Mouse (Mus musculus) CH12F3 (cell line): ENCODE measurements around the gene Pdia4.
"Not testable (repeated sequence)": the region's sequence is repeated elsewhere in the genome, so short reads cannot be mapped to it uniquely, and the experiment has no call there.

Source experiments
- in situ Hi-C: fragments of 300-500 bp; cut with MboI; formaldehyde crosslinking; loops from 2 replicates; pipeline ENCODE4 v1.14.3; 2020; ENCODE audit warnings: low sequenced_read_pairs

Pdia4 gene

DNA sequence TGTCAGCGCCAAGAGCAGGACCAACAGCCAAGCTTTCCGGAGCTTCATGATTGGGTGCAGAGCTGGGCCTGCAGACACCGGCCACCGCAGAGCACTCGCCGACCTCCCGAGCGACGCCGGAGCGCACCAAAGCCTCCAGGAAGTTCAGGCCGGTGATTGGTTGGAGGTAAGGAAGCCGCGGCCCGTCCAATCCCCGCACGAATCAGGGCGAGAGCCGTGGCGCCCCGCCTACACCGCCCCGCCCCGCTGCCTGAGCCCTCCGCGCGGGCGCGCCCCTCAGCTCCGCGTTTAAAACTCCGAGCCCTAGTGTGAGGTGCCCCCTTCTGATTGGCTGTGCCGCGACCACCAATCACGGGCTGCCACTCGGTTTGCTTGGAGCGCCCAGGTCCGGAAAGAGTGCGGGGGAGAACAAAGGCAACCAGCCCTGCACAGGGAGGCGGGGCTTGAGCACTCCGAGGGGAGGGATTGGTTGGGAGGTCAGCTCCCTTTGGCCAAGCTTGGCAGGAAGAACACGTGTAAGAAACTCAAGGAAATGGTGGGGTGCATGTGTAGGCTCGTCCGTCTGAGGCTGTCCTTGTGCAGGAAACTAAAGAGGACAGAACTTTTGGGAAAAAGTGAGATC, at the start of gene Pdia4:
TSS of gene Pdia4 (minus strand) at position 174 of the 622 bp plus-strand sequence.
- in situ Hi-C loops, result no loop called here

DNA sequence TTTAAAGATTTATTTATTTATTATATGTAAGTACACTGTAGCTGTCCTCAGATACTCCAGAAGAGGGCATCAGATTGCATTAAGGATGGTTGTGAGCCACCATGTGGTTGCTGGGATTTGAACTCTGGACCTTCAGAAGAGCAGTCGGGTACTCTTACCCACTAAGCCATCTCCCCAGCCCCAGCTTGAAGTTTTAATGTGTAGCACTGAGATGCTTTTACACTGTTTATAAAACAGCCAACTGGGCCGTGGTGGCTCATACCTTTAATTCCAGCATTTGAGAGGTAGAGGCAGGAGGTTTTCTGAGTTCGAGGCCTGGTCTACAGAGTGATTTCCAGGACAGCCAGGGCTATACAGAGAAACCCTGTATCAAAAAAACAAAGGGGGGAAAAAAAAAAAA, 44.5 kb upstream of the Pdia4 start:
- in situ Hi-C loops, result not testable (repeated sequence)

DNA sequence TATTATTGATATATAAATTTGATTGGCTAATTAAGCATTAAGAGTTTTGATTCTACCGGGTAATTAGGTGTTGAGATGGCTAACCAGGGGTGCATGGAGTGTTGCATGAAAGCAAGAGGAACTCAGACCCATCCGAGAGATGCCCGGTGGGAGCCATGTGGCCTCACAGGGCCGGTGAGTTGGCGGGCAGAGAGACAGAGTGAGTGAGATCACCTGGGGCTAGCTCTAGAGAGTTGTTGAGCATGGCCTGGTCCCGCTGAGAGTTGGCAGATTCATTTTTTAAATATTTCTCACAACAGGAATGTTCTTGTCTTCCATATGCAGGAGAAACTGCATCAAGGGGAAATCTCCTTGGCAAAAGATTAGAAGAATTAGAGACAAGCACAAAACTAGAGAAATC, 44.0 kb upstream of the Pdia4 start:
- in situ Hi-C loops, result no loop called here

DNA sequence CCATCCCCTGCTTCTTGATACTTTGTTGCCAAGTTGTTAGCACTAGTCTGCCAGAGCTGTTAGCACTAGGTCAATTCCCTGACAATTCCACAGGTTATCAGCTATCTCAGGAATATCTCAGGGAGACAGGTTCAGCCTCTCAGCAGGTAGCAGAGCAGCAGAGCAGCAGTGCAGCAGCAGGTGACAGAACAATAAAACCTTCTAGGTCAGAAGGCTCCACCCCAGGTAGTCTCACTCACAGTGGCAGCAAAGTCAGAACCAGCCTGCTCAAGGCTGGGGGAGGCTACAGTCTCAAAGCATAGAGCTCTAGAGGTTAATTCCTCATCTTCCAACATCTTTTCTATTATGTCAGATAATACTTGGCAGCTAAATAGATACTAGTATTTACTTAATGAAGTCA, 32.5 kb upstream of the Pdia4 start:
- in situ Hi-C loops, result no loop called here

DNA sequence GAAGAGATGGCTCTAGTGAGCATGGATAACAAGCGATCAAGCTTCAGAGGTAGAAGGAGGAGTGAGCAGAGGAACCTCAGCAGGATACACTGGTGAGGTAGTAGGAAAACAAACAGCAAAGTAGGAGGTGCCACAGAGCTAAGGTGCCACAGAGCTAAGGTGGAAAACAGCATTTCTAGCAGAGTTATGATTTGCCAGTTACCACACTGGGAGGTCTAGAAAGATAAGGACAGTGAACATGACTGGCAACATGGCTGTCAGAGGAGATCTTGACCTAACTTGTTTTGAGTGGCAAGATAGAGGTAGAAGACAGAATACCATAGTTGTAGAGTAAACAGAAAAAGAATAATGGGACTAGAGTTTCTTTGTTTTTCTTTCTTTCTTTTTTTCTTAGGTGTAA, 29.1 kb upstream of the Pdia4 start:
- in situ Hi-C loops, result no loop called here

DNA sequence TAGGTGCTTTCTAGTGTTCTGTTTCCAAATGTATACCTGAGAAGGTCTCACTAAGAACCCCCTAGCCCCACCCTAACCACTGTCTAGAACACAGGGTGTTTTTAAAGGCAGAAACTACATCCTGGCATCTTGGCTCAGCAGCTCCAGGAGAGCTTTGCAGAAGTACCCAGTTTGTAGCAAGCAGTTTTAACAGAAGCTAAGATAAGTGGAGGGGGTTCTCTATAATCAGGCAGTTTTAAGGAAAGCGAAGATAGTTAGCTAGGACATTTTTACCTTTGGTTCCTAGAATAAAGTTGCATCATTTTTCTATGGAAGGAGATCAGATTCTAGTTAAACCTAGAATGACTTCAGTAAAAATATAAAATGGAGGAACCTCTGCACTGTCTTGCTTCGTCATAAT, 28.6 kb upstream of the Pdia4 start:
- in situ Hi-C loops, result no loop called here

DNA sequence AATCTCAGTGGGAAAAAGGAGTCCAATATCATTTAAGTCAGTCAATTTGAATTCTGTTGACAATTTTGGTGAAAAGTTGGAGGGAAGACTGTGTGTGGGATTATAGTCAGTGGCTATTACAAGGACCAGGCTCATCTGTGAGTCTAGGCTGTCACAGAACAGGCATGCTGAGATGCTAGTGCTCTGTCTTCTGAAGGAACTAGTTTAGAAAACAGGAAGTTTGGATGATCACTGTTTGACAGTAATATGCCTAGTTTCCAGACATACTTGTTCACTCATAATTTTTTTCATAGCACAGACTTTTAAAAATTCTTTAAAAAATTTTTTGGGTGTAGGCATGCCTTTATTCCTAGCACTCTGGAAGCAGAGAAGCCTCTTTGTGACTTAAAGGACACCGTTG, 27.8 kb upstream of the Pdia4 start:
- in situ Hi-C loops, result no loop called here

DNA sequence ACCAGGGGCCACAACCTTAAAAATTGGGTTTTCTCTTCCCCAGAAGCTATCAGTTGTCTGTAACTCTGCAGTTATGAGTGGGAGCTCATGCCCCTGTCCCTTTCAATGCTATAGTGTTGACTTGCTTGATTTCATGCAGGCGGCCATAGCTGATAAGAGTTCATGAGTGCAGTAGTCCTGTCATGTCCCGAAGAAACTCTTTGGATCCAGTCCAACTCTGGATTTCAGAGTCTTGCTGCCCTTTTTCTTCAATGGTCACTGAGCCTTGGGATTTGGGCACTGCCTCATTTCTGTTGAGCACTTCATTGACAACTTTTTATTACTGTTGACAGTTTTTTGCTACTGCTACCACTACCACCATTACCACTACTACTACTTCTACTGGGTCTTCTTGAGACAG, 24.4 kb upstream of the Pdia4 start:
- in situ Hi-C loops, result no loop called here

DNA sequence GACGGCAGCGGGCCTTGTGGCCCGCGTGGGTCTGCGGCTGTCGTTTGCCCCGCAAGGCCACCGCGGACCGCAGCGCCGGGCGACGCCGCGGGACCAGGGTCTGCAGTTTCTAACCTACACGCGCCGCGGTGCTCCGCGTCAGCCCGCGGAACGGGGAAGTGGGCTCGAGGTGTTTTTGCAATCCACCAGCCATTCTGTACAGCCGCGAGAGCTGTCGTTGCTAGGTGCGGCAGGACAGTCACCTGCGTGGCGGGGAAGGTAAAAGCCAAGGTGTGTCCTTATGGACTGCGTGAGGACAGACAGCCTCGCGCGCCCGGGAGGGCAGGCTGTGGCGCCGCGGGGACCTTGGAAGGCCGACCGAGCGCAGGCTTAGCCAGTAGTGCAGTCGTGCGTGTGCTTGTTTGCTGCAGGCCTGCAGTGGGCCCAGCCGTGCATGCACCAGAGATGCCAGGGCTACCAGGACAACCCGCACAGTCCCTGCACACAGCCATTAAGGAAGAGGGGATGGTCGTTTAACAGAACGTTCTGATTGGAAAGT, 22.8 kb upstream of the Pdia4 start:
- in situ Hi-C loops, result no loop called here

DNA sequence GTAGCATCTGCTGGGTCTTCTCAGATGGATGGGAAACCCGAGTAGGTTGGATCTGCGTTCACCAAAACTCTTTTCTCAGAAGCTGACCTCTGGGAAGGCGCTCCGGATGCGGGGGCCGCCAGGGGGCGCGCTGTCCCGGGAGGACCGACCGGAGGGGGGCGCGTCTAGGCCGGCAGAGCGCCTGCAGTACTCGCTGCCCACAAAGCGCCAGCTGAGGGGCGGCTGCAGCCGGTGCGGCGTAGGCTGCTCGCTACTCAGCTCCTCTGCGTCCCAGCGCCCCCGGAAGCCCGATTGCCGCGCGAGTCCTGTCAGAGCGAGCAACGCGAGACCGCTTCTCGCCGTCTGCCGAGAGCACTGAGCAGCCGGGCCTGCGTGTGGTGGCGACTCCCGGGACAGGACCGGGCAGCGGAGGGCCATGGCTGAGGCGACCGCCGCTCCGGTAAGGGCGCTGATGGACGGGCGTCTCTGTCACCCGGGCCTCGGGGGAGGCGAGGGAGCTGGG, 22.3 kb upstream of the Pdia4 start, which contains the start of gene Zfp398:
TSS of gene Zfp398 (plus strand) at position 180 of the 502 bp plus-strand sequence.
- in situ Hi-C loops, result no loop called here

DNA sequence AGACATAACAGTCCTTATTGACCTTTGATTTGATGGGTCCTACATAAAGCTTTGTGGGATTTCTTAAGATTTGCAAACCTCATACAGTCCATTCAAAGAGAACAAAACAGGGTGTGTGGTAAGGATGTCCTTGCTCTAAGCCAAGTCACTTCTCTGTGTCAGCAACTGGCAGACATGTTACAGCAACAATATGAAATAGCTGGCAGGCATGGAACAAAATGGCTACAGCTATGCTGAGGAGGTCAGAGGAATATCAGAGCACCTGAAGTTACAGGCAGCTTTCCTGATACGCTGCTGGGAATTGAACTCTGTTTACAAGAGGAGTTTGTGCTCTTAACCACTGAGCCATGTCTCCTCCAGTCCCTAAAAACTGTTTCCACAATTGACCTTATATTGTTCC, 19.0 kb upstream of the Pdia4 start:
- in situ Hi-C loops, result no loop called here

DNA sequence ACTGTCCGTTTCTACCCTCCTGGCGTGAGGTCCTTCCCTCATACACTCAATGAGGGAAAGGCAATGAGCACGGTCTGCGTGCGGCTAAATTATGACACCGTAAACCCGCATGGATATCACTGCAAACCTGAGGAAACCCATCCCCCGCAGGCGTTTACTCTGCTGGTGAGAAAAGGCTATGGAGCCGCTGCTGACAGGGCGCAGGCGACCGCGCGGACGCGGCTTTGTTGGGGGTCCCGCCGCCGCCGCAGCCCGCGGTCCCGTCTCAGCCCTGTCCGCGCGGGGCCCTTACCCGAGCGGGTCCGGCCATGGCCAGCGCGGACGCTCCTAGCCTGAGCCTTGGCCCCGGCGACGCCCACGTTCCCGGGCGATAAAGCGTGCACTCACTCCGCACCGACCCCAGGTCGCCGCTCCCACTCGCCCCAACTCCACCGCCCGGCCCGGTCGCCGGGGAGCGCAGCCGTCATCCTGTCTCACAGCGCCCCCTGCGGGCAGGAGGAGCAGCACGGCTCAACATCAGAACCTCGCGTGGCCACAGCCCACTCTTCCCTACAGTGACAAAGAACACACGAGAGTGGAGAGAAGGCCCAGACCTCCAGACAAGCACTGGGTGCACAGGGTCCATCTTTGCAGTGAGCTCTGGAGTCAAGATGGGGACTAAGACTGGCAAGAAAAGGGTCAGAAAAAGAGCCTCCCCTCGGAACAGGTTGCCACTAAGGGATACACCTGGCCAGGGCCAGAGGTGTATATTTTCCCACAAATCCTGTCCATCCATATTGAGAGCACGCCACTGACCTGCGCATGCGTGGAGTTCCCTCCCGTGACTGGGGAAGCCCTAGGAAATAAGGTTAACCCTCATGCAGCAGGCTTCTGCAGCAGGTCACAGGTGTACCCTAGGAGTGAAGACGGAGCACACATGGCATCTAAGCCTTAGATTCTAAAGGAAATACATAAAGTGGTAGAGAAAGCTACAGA, 17.2 kb upstream of the Pdia4 start, which contains the start of gene Zfp786:
TSS of gene Zfp786 (minus strand) at position 764 of the 975 bp plus-strand sequence.
- in situ Hi-C loops, result no loop called here

DNA sequence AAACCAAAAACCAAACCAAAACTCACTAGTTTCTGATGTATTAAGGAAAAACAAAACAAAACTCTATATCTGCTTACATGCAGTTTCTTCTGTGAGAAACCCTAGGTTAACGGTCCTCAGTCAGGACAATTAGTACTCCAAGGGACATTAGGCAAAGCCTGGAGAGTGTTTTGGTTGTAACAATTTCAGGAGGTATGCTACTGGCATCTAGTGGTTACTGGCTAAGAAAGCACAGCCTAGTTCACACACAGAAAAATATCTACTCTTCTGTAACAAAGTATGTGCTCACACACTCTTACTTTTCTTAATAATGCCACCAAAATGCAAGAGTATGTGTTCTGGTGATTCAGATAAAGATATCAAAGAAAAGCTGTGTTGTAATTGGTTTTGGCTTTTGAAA, 15.7 kb upstream of the Pdia4 start:
- in situ Hi-C loops, result no loop called here

DNA sequence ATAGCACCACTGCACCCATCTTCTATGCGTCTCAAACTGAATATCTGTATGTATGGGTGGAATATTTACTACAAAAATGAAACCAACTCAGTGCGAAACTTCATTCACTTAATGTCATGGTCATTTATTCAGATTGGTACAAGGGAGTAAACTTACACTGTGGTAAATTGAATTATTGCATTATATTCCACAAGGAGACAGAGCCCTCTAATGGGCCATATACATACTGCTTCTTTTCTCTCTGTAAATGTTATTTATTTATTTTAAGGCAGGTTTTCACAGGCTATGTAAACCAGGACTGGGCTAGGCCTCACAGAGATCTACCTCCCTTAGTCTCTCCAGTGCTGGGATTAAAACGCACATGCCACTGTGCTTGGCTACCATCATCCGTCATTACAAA, 14.2 kb upstream of the Pdia4 start:
- in situ Hi-C loops, result no loop called here

DNA sequence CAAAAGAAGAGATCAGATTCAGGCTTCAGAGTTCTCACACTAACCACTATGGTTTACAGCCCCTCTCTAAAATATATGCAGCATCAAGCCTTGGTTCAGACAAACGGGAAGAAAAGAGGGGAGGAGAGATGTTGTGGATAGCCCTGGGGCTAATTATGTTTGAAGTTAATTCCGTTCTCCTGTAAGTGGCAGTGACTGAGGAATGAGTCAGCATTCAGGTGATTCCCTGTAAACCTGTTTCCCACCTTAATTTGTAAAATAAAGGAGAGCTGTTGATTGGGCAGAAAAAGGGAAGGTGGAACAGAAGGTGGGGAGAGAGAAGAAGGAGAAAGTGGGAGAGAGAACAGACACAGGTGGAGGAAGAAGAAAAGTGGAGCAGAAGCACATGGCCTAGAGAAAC, 11.0 kb upstream of the Pdia4 start:
- in situ Hi-C loops, result no loop called here

DNA sequence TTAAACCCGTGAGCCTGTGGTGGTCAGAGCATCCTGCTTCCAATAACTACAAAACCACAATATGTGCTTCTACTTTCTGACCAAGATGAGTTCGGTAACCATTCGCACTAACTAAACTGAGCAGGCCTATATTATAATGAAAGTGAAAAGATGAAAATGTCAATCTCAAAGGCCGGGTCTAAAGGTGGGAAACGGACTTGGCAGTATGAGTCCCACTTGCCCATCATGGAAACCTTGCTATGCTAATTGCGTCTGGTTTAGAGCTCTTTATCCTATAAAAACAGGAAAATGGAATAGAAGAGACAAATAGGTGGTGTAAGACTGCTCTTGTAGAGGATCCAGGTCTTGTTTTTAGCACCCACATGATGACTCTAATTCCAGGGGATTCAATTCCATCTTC, 8.5 kb upstream of the Pdia4 start:
- in situ Hi-C loops, result no loop called here

DNA sequence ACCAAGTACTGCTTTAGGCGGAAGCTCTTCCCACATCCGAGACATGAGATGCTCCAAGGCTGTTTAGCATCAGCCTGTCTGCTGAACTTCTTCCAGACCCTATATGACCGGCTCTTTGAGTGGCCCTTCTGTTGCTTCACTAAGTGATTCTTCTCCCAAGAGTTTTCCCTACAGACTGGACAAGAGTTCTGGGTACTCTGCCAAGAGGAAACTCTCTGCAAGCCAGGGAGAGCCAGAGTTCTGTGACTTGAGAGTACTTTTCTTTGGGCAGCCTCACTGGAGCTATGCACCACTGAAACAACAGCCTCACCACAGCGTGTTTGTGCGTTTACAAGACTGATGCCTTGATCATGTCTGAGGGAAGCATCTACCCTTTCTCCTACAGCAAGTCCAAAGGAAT, 8.0 kb upstream of the Pdia4 start:
- in situ Hi-C loops, result no loop called here

DNA sequence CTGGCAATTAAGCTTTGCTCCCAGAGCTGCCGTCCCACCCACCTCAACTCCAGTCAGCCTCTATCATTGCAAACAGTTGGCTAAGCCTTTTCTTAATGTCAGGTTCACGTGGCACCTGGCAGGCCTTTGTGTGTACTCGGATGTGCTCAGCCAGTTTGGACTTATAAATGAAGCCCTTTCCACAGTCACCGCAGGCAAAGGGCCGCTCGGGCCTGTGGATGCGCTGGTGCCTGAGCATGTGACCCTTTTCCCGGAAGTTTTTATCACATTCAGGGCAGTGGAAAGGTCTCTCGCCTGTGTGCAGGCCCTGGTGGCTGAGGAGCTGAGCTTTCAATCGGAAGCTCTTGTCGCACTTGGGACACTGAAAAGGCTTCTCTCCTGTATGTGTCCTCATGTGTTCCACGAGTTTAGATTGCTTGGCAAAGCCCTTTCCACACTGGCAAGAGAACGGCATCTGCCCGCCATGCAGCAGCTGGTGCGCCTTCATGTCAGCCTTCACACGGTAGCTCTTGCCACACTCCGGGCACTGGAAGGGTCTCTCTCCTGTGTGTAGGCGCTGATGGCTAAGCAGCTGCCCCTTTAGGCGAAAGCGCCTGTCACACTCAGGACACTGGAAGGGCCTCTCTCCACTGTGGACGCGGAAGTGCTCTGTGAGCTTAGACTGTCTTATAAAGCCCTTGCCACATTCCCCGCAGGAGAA, 6.5 kb upstream of the Pdia4 start:
- in situ Hi-C loops, result no loop called here

DNA sequence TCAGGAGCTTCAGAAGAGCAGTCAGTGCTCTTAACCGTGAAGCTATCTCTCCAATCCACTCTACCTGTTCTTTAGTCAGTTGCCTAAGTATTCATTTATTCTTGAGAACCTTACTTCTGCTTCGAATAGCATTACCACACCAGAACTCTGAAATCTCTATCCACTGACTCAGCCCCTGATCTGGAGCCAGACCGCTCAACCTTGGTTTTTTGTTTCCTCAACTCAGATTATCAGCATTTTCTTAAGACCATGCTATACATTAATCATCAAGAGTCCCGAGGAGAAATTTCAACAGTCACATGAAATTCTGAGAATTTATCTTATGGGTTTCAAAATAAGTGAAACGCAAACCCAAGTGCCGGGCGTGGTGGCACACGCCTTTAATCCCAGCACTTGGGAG, 5.5 kb upstream of the Pdia4 start:
- in situ Hi-C loops, result no loop called here

DNA sequence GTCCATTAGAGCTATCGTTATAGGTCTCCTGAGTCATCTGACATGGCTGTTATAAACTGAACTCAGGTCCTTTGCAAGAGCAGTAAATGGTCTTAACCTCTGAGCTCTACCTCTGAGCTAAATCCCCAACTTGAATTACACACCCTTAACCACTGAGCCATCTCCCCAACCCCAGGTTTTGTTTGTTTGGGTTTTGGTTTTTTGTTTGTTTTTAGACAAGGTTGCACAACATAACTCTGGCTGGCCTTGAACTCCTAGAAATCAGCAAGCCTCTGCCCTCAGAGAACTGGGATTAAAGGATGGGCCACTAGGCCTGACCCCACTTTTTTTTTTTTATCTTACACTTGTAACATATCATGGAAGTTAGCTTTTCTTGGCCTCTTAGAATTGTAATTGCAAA, 2.9 kb upstream of the Pdia4 start:
- in situ Hi-C loops, result no loop called here

DNA sequence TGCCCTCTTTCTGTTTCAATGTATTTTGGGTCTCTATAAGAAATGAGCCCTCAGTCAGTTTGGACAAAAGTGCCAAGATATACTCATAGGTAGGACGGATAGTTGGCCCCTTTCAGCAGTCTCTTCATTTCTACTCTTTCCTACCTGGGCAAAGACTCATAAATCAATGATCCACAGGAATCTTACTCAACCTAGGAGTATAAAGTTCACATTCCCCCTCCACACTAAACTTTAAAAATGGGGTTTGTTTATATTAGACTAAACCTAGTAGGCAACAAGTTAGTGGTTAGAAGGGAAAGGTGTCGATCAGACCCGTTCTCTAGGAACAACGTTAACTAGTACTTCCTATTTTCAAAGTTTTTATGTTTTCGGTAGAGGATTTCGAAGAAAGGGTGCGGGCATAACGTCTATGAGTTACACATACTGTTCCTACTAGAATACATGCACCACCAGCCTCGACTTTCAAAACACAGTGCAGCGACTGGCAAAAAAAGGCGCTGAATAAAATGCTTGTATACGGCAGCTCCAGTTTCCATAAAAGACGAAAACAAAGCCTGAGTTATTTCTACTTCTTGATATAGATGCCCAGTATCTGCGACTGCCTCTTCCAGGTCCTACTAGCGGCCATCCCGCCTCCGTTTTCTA, 837 bp downstream of the Pdia4 start:
- in situ Hi-C loops, result no loop called here
